Mouse (Mus musculus) liver, embryonic 13.5 days (tissue): ENCODE data around the gene Naa80. TPM values are rescaled to one million over a fixed set of nuclear protein-coding genes. Genes with fewer than 3 reads are reported as not detected.

Experiments used
- ATAC-seq: fragments of 200-750 bp; cut with Nextera tagmentation; 2 replicates; pipeline ENCODE4 v1.8.0; 2017; ENCODE audit warnings: low read depth, mild to moderate bottlenecking, moderate number of reproducible peaks, moderate library complexity
- DNase-seq: peaks from one replicate; pipeline ENCODE4 v3.0.0; 2022
- H3K27ac ChIP-seq: fragments of 300-500 bp; sonication (generic); 2 replicates; pipeline ENCODE4 v1.5.1; 2015; ENCODE audit warnings: moderate library complexity, mild to moderate bottlenecking, inconsistent platforms
- H3K27me3 ChIP-seq: fragments of 300-500 bp; sonication (generic); 2 replicates; pipeline ENCODE4 v1.6.1; 2015; ENCODE audit warnings: mild to moderate bottlenecking, inconsistent platforms
- H3K36me3 ChIP-seq: fragments of 300-500 bp; sonication (generic); 2 replicates; pipeline ENCODE4 v1.6.1; 2015; ENCODE audit warnings: mild to moderate bottlenecking, inconsistent platforms
- H3K4me1 ChIP-seq: fragments of 300-500 bp; sonication (generic); replicated peaks from 2 replicates; pipeline ENCODE4 v1.6.1; 2015; ENCODE audit warnings: inconsistent platforms
- H3K4me2 ChIP-seq: fragments of 300-500 bp; sonication (generic); 2 replicates; pipeline ENCODE4 v1.6.1; 2015; ENCODE audit warnings: inconsistent platforms, mild to moderate bottlenecking, moderate library complexity
- H3K4me3 ChIP-seq: fragments of 300-500 bp; sonication (generic); replicated peaks from 2 replicates; pipeline ENCODE4 v1.5.1; 2015; ENCODE audit warnings: mild to moderate bottlenecking, inconsistent platforms
- H3K9ac ChIP-seq: fragments of 300-500 bp; sonication (generic); 2 replicates; pipeline ENCODE4 v1.6.1; 2015; ENCODE audit warnings: mild to moderate bottlenecking, inconsistent platforms
- H3K9me3 ChIP-seq: fragments of 300-500 bp; sonication (generic); replicated peaks from 2 replicates; pipeline ENCODE4 v1.6.1; 2016; ENCODE audit warnings: inconsistent platforms
- WGBS: fragments of 180-500 bp; shearing (Covaris S2); methylation state at CpG from one replicate; pipeline ENCODE4 v1.1.7; 2015; ENCODE audit not compliant: insufficient replicate concordance; 5-methylcytosine and 5-hydroxymethylcytosine counted together
- polyA plus RNA-seq: library from polyadenylated mRNA; unstranded; fragments of >200 nt; fragmentation: Nextera tagmentation; extraction: Ambion mirVana; gene quantifications from 2 replicates; pipeline ENCODE4 v1.2.1, GENCODE M21; 2015

Gene Naa80
- polyA plus RNA-seq, 1 experiment from 2014 or later, result 10.5 TPM

- Histone ChIP-seq H3K27me3 (no peaks in the 10 kb centered on the region), H3K9me3 (no peaks in the 10 kb centered on the region), H3K36me3 (peaks cover 35% of the 10 kb centered on the region), H3K9ac (peak overlapping the region; percentile 97), H3K4me2 (peak overlapping the region; percentile 100), H3K4me3 (peak overlapping the region; percentile 86), H3K27ac (peak overlapping the region; percentile 94), H3K4me1 (peaks cover 90% of the 10 kb centered on the region)
- peak; percentile 56 for DNase-seq
- WGBS, result 30% methylated on average over 6 of the region's 6 CpGs
- ATAC-seq, result peak; percentile 6; the same call in 1 of the 2 replicates
These were observed 53.8 kb downstream of the Naa80 start for GRCm38 (mm10) chr9:107632478-107632877.

- peak; percentile 71 for DNase-seq
- H3K27me3 ChIP-seq, result no peaks in the 10 kb centered on the region
- H3K4me1 ChIP-seq, result peaks cover 83% of the 10 kb centered on the region
- peak; percentile 41 for ATAC-seq
- H3K9ac ChIP-seq, result peak overlapping the region; percentile 97
- H3K9me3 ChIP-seq, result no peaks in the 10 kb centered on the region
- peak overlapping the region; percentile 100 for H3K4me2 ChIP-seq
- peak overlapping the region; percentile 86 for H3K4me3 ChIP-seq
- WGBS, result under 1% methylated on average over 33 of the region's 33 CpGs
- peak overlapping the region; percentile 94 for H3K27ac ChIP-seq
- H3K36me3 ChIP-seq, result peaks cover 30% of the 10 kb centered on the region
These were observed 54.5 kb downstream of the Naa80 start for GRCm38 (mm10) chr9:107633091-107633660.

Other genes starting within 250 kb of the Naa80 start
- 3.6 and 3.8 TPM in 2 replicates for gene Hemk1, start 240.5 kb upstream of the Naa80 start, polyA plus RNA-seq
- 0.03 and 0.09 TPM in 2 replicates for gene 6430571L13Rik, start 238.3 kb upstream of the Naa80 start, polyA plus RNA-seq
- gene Cacna2d2, start 179.3 kb upstream of the Naa80 start, polyA plus RNA-seq, result 0.05 TPM in 1 of 2 replicates, not detected in the other
- 16.5 and 18.3 TPM in 2 replicates for gene Tmem115, start 44.9 kb upstream of the Naa80 start, polyA plus RNA-seq
- gene Cyb561d2, start 36.7 kb upstream of the Naa80 start, polyA plus RNA-seq, result 17.4 and 17.7 TPM in 2 replicates
- gene Nprl2, start 36.7 kb upstream of the Naa80 start, polyA plus RNA-seq, result 14.3 and 16.0 TPM in 2 replicates
- gene Zmynd10, start 31.6 kb upstream of the Naa80 start, polyA plus RNA-seq, result 0.21 TPM in 1 of 2 replicates, not detected in the other
- gene Rassf1, start 27.3 kb upstream of the Naa80 start, polyA plus RNA-seq, result 17.5 and 18.2 TPM in 2 replicates
- 40.1 and 44.6 TPM in 2 replicates for gene Tusc2, start 15.6 kb upstream of the Naa80 start, polyA plus RNA-seq
- gene Hyal2, start 10.9 kb upstream of the Naa80 start, polyA plus RNA-seq, result 43.8 and 44.7 TPM in 2 replicates
- gene Hyal1, start 2.0 kb upstream of the Naa80 start, polyA plus RNA-seq, result 2.6 TPM in 2 replicates
- gene Hyal3, start 1.9 kb downstream of the Naa80 start, polyA plus RNA-seq, result 0.82 and 1.2 TPM in 2 replicates
- gene Ifrd2, start 8.8 kb downstream of the Naa80 start, polyA plus RNA-seq, result 167 and 175 TPM in 2 replicates
- 0.22 and 0.34 TPM in 2 replicates for gene Sema3b, start 30.3 kb downstream of the Naa80 start, polyA plus RNA-seq
- 144 and 163 TPM in 2 replicates for gene Gnai2, start 56.5 kb downstream of the Naa80 start, polyA plus RNA-seq
- gene Slc38a3, start 90.6 kb downstream of the Naa80 start, polyA plus RNA-seq, result 5.4 and 5.9 TPM in 2 replicates
- gene Gnat1, start 100.8 kb downstream of the Naa80 start, polyA plus RNA-seq, result 1.1 and 1.5 TPM in 2 replicates
- 0.93 and 1.0 TPM in 2 replicates for gene Sema3f, start 131.6 kb downstream of the Naa80 start, polyA plus RNA-seq
- 64.7 and 75.5 TPM in 2 replicates for gene Rbm5, start 192.1 kb downstream of the Naa80 start, polyA plus RNA-seq